Mouse (Mus musculus) spleen, postnatal 36 days (tissue): ENCODE measurements around the gene Mrgprf.

Experiments used
- DNase-seq, 2 experiments: peaks; one replicate each; pipeline ENCODE4 v3.0.0; 2022; ENCODE audit warnings: low spot score in 2 of 2, mixed read lengths in 1 of 2

The Mrgprf gene

DNA sequence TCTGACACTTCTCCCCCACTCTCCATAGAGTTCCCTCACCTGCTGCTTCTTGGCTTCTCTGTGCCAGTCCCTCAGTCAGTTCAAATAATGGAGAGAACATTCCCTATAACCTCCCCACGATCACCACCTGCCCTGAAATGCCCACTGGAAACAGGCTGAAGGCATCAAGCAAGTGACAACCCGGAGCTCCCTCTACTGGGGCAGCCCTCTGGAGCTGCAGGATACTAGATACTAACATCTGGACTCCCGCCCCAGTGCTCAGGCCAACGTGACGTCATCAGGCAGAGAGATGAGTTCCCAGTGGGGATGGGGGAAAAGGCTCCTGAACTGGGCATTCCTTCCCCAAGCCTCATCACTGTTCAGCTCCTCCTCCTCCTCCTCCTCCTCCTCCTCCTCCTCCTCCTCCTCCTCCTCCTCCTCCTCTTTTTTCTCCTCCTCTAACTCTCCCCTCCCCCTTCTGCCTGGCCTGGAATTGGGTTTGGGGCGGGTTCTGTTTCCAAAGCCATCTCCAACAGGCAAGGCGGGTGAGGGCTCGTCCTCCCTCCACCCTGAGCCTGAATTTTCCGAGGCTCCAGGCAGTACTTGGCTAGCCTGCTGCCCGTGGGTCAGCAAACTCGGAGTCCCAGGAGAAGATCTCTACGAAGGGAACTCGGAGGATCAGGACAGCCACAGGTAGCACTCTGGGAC lies at the start of gene Mrgprf:
Gene Mrgprf (plus strand): TSS at position 508 of the 687 bp plus-strand sequence.
- DNase-seq: no peak

DNA sequence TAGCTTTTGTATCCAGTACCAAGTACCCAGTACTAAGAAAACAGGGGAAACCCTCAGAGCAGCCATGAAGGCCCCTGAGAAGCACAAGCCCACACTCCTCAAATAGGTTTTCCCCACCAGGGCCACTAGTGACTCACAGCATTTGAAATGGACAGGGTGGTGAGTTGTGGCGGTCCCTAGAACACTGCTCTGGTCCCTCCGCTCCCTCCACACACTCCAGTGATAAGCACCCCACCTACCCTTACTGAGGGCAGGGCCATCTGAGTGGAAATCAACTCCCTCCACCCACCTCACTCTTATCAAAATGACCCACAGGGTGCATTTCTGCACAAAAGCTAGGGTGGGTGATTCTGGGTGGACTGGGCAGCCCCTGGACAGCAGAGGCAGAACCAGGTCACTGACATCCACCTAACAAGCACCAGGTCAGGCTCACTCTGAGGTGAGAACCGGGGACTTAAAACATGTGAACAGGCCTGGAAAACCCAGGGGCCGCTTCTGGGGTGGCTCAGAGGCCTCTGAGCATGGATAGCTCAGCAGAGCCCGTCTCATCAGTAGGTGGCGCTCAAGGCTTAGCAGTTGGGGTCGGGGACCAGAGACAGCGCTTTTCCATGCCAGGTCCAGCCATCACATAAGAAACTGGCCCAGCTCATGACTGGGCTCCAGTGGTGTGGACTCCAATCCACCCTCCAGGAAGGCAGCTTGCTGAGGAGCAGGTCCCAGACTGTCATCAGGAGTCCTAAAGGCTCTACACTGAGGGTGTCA lies 47.7 kb upstream of the Mrgprf start:
- peak; percentile 38 to 43 for DNase-seq

DNA sequence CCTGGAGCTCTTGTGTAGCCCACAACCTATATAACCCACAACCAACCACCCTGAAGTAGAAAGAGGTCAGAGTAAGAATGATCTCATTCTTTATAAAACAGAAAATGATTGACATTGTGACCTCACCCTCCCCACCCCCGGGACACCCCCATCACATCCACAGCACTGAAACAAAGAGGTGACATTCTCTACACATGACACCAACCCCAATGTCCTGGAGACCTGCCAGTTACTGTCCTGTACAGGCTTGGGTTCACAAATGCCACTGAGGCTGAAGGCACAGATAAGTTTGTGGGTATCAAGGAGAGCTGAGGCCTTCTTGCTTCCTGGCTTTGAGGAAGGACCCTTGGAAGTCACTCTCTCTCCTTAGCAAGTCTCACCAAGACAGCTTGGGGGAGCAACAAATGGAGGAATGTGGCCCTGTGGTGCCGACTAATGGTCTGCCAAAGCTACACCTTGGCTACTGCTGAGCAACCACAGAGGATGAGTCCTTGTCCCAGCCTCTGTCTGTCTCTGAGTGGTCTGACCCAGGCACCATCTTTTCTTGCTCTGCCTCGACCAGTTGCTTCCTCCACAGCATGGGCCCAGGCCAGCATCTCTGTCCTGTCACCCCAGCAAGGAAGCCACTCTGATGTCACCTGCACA lies 46.5 kb upstream of the Mrgprf start:
- no peak for DNase-seq

DNA sequence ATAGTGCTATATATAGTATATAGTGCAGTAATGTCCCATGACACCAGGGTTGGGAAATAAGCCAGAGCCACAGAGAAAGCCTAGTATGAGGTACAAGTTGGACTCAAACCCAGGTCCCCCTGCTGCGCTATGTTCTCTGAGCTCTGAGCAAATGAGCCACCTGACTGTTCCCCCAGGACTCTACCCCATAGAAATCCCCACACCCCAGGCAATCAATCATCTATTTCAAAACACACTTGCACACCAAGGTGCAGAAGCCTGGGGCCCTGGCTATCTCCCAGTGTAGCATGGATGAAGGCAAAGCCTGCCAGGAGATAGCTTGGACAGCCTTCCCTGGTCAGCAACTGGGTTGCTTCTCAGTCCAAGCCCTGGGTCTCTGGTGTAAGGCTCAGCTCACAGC lies 44.5 kb upstream of the Mrgprf start:
- no peak for DNase-seq

DNA sequence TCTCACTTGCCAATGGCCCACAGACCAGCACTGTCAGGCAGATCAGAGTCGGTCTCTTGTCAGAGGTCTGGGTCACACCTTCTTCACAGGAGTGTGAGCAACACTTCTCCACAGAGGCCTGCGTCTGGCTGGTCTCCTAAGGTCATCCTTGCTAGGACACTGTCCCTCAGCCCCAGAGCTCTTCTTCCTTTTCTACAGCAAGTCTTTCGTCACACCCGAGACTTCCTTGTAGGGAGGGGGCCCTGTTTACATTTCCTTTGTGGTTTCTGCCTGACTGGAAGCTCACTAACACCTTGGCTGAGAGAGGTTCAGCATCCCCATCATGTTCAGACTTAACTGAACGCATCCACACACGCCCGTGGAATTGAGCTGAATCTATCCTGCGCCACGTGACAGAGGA lies 36.4 kb upstream of the Mrgprf start:
- DNase-seq: no peak

DNA sequence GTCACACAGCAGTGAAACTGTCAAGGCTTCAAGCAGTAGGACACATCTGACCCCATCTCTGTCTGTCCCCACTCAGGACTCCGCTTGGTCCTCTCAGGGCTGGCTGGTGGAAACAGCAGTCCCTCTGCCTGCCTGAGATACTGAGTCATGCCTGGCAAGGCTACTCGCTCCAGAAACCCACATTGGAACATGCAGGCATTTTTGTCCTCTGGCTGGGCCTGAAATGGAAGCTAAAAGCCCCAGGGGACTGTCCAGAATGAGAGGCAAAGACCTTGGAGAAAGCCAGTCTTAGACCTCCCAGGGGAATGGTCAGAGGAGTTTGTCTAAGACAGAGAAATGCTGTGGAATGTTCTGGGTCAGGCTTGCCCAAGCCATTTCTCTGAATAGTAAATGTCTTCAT lies 34.6 kb upstream of the Mrgprf start:
- no peak for DNase-seq

DNA sequence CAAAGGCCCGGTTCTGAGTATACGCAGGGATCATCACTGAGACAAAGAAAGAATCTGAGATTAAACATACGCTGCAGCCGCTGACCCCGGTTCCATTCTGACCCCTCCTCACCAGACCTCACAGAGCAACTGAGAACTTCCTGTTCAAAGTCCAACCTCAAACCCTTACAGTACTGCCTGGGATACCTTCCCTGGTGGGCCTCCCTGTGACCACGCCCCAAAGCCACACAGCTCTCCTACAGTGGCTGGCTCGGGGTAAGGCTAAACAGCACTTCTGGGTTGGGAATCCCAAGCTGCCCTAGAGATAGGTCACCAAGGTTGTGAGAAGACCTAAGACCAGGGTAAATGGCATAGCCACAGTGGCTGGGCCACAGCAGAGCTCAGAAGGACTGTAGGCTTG lies 31.7 kb upstream of the Mrgprf start:
- DNase-seq: no peak

DNA sequence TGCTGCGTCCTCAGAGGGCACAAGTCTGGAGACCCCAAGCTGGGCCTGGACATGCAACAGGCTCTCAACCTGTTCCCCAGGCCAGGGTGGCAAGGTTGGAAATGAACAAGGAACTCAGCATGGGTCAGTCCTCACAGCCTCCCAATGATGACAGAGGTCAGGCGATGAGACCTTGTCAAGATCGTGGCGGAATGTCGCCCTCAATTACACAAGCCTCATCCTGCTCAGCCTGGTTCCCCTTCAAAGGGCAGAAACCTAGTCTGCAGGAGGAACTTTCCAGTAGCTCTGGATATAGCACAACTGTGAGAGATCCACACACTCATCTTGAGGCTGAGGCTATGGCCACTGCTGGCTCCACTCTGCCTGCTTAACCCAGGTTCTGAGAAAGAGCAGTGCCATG lies 29.7 kb upstream of the Mrgprf start:
- DNase-seq: no peak

DNA sequence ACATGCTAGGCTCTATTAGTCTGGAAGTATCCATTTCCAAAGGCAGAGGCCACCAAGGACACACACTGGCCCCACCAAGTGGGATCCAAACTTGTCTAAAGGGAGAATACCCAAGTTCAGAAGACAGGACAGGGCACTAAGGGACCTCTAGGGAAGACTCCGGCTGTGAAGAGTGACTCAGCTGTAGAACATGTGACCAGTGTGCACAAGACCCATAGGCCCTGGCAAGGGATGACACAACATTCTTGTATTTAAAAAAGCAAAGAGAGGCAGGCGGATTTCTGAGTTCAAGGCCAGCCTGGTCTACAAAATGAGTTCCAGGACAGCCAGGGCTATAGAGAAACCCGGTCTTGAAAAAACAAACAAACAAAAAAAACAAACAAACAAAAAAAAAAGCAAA lies 25.1 kb upstream of the Mrgprf start:
- DNase-seq: no peak

DNA sequence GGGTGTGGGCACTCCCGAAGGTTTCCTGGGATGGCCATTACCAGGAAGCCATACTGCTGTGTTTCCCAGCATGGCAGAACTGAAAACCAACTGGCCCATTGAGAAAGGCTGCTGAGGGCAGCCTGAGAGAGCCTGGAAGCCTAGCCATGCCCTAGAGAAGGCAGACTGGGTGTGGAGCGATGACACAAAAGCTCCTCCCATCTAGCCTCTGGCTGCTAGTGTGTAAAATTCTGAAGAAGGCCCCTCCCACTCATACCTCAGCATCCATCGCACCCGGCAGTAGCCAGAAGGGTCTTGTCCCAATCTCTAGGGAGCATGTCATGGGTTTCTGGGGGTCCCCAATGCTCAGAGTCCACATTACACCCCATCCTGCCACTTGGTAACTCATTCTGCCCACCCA lies 19.2 kb upstream of the Mrgprf start:
- no peak for DNase-seq

DNA sequence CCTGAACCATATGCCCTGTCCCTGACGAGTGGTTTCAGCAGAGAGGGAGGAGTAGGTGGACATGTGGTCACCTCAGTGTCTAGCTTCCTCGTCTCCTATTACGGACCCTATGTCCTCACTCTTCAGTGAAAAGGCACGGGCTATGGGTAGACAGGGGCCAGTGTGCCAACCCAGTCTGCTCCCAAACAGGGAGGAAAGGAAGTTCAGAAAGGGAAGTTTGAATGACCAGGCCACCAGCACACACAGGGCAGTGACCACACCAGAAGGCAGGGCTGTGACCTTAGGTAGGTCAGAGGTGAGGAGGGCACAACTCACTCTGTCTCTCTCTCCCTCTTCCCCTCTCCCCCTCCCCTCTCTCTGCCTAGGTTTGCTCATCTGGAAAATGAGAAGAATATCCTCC lies 17.6 kb upstream of the Mrgprf start:
- no peak for DNase-seq

DNA sequence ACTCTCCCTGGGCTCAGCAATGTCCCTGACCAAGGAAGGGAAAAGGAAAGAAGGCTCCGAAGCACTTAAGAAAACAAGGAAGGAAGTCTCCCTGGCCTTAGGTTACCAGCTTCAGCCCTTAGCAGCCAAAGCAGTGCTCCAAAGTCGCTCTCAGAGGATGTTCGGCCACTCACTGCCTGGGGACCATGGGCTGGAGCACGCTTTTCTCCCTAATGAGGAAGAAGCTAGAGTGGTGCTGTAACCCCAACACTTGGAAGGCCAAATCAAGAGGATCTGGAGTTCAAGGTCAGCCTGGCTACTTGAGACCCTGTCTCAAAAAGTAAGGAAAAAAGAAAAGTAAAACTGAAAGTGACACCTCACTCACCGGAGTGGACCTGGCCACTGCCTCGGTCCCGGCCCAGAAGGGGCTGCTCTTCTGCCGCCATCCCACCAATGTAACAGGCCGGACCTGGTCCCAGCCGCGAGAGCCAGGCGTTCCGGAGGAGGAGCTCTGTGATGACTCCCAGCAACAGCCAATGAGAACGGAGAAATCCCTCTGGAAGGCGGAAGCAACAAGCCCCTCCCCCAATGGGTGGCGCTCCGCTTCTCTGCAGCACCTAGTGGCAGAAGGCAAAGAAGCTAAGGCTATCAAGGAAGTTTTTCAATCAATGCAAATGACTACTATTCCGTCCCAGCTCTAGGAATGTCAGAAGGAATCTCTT lies 17.0 kb upstream of the Mrgprf start, which contains the start of gene Tpcn2:
Gene Tpcn2 (minus strand): TSS at position 525 of the 701 bp plus-strand sequence.
- peak; percentile 89 to 91 for DNase-seq

DNA sequence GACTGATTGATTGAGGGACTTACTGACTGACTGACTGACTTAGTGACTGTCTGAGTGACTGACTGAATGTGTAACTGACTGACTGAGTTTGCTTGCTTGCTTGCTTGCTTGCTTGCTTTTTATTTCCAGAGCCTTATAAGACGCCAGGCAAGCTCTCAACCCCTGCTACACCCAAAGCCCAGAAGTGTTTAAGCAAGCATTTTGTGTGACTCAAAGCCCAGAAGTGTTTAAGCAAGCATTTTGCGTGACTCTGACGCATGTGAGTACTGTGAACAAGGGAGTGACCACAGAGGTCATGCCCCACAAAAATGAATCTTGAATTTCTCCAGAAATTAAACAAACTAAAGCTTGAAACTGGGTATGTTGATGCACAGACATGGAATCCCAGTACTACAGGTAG lies 16.3 kb upstream of the Mrgprf start:
- no peak for DNase-seq

DNA sequence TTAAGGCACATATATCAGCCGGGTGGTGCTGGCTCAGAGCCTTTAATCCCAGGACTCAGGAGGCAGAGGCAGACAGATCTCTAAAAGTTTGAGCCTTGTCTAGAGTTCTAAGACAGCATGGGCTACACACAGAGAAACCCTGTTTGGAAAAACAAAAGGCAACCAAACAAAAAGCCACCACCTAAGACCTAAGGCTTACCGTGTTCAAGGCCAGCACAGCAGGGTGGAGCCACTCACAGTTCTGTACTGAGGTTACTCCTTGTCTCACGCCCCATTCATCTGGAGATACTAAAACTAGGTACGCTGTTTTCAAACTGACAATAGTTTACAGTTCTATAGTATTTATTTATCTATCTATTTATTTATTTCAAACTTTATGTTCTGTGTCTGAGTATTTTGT lies 15.2 kb upstream of the Mrgprf start:
- DNase-seq: no peak

DNA sequence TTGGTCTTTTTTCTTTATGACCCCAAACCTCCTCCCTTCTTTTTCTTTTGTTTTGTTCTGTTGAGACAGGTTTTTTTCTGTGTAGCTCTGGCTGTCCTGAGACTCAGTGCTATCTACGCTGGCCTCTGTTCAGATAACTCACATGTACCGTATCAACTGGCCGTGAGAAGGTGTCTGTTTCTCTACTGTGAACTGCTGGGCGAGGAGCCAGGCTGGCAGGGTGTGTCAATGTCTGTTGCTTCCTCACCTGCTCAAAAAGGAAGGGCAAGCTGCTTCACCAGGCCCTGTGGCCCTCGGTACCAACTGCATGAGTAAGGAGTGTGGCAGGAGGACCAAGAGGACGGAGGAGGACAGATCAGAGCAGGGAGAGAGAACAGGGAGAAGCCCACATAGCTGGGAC lies 13.2 kb upstream of the Mrgprf start:
- no peak for DNase-seq

DNA sequence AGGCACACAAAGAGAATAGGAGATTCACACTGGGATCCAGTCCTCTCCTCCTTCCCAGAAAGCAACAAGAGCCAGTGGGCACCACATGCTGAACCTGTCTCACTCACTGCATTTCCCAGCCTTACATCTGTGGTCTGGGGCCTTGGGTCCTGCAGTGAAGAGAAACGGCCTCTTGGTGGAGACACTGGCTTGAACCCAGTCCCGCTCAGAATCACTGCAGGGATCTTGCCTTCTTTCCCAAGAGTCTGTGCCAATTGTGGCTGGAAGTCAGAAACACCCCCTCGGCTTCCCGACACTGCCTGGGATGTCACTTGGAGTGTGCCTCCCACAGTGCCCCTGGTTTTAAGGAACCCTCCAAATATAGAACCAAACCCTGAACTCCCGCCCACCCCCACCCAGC lies 11.3 kb upstream of the Mrgprf start:
- no peak for DNase-seq

DNA sequence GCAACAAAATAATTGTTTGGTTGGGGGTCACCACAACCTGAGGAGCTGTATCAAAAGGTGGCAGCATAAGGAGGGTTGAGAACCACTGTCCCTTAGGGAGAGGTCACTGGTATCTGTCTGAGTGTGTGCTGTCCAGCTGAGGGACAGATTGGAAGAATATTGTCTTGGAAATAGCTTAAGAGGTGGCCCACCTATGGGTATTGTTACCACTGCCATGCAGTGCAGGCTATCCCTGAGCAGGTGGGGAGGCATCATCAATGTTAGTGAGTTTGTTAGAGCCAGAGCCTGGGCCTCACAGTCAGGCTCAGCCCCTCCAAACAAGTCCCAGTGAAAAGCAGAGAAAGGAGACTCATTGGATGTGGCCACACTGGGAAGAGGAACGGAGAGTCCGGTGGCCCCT lies 8.8 kb upstream of the Mrgprf start:
- DNase-seq: no peak

DNA sequence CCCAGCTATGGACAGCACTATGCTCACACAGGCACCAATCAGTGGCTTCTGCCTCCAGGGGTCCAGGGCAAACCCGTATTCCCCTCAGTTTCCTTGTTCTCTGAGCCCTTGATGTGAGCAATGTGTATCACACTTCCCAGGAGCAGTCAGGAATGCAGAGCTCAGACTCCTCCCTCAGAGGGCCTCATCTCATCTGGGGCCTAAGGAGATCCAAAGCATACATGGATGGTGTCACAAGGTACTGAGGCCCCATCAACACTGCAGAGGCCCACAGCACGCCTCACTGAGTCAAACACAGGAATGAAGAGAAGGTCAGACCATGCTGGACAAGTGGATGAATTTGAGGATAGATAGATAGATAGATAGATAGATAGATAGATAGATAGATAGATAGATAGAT lies 7.9 kb upstream of the Mrgprf start:
- DNase-seq: no peak

DNA sequence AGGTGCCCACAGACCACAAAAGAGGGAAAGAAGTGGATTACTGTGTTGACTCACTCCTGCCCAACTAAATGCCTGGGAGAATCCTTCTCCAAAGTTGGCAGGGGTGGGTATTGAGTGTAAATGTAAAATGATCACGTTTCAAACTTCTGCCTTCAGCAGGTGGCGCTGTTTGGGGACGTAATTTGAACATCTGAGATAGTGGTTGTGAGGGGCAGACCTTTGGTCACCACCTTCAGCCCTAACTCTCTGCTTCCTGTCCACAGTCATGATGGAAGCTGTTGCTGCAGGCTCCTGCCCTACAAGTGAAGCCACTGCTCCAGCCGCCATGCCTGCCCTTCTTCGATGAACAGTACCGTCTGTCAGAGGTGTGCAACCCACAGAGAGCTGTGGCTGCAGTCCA lies 6.8 kb upstream of the Mrgprf start:
- DNase-seq: no peak

DNA sequence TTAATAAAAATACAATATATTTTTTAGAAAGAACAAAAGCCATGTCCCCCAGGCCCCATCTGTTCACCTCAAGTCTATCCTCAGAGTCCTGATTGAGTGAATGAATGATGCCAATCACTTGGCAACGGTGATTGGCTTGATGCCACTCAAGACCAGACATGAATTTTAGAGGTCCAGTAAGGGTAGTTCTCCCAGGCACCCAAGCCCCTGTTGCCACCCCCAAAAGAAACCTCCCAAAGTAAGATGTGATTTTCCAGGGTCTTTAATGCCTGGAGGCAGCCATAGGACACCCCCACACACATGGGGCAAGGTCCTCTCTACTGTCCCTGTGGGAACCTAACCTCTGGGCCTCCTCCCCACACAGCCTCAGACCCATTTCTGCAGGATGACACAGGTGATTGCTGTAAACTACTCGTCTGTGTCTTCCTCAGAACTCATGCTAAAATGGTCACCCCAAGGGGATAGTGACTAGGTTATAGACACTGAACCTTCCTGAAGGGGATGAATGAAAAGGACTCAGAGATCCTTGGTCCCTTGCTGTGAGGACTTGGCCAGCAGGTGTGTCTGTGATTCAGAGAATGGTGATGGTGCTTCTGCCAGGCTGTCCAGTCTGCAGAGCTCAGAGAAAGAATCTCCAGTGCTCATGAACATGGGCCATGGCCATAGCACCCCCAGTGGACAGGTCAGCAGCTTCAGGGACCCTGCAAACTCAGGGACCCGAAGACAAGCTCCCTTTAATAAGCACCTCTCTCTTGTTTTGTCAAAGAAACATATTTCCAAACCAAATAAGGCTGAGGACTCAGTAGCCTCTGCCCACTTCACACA lies 1.8 kb upstream of the Mrgprf start:
- no peak for DNase-seq

DNA sequence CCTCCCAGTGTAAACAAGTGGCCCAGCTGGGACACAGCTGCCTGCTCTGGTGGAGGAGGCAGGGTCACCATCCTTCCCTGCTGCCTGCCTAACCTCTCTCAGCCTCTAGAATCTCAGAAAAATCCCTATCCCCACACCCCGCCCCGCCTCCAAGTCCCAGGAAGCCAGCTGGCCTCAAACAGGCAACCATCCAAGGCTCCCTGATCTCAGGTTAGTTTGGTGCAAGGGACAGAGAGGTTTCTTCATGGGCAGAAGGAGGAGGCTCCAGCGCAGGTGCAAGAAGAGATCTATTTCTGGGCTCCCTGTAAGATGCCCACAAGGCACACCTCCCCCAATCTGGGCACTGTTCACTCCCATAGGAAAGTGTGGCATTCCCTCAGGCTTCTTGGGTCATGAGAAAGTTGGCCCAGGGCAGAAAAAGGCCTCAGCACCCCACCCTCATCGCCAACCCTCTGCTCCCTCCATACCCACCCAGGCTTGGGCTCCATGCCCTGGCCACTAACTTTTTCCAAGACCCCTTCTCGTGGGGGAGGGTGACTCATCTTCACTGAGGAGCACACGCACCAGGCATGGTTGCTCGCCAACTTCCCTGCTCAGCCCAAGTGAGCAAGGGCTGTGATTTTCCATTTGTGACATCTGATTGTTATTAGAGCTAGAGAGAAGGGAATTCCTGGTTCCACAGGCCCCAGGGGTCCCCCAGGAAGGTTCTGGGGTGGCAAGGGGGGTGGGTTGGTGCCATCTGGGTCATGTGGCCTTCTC lies 887 bp upstream of the Mrgprf start:
- DNase-seq: no peak
